Mouse (Mus musculus) lung, postnatal 36 days (tissue): ENCODE results near the gene Olfr731.

ENCODE experiments used
- DNase-seq: peaks from one replicate; pipeline ENCODE4 v3.0.0; 2022; ENCODE audit warnings: mixed read lengths

The Olfr731 gene

GRCm38 (mm10) chr14:50241766-50242165 is at the start of gene Olfr731:
Gene Olfr731, minus strand, starts transcription at chr14:50241866.
- no peak for DNase-seq

GRCm38 (mm10) chr14:50284106-50284505 is 42.4 kb upstream of the Olfr731 start, which contains the start of gene Olfr732:
Gene Olfr732, minus strand, starts transcription at chr14:50284206.
- DNase-seq: no peak

- DNase-seq: no peak
These were observed 53.6 kb downstream of the Olfr731 start, which contains the start of gene Olfr730 for GRCm38 (mm10) chr14:50188098-50188497. Gene Olfr730, minus strand, starts transcription at chr14:50188198.
